Mouse (Mus musculus) common myeloid progenitor, adult 5-6 weeks (primary cell): Measurements from ENCODE around the gene Mgat3. TPM values are rescaled to one million over a fixed set of nuclear protein-coding genes. Genes with fewer than 3 reads are reported as not detected.

Source experiments
- ATAC-seq: replicated peaks from 2 replicates; pipeline ENCODE4 v1.8.0; 2016; ENCODE audit warnings: low read depth, mild to moderate bottlenecking, moderate TSS enrichment, inconsistent platforms; ENCODE audit not compliant: poor library complexity, severe bottlenecking
- total RNA-seq: library from RNA; stranded (forward); fragments of 200-1000, 187-1606 nt; gene quantifications from 2 replicates; pipeline ENCODE4 v1.2.3, GENCODE M21; 2017

The Mgat3 gene
- total RNA-seq, 1 experiment from 2014 or later = not detected

DNA sequence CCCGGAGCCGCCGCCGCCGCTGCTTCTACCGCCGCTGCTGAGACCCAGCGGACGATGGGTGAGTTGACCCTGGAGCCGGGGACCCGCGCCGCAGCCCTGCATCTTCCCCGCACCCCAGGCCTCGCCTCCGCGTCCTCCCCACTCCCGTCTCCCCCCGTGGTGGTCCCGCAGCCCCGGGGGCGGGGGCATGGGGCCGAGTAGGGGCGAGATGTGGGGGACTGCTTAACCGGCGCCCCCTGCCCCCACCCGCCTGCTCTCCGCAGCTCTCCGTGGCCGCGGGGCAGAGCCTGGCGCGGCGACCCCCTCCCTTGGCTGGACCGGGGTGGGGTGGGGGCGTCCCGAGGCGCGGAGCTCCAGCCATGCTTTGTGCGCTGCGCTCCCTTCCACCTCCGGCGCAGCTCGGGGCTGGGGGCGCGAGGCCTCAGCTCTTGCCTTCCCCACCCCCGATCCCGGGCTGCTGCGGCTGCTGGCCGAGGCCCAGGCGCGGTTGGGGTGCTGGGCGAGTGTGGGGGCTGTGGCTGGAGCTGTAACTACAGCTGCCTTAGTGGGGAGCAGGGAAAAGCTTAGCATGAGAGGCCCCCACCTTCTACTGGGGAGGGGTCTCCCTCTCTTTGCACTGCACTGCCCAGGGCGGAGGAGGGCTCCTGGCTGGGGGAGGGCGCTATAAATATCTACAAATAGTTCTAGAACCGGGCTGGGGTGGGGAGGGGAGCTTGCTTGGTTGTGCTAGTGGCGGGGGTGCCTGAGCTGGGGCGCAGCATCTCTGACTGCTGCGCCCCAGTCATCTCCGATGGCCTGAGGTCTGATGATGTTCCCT, 468 bp downstream of the Mgat3 start:
- no peak for ATAC-seq

DNA sequence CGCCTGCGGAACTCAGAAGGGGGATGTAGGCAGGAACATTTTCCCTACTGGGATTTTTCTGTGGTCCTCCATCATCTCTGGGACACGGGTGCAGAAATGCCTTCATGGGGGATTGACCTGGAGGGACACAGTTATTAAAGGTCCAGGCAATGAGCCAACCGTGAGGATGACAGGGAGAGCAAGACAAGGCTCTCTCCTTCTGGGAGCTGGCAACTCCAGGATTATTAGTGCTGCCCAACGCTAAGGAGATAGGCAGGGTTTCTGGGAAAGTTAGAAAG, 1.0 kb downstream of the Mgat3 start:
- no peak for ATAC-seq

GRCm38 (mm10) chr15:80175316-80175715, 1.8 kb downstream of the Mgat3 start:
- no peak for ATAC-seq

GRCm38 (mm10) chr15:80175756-80176155, 2.2 kb downstream of the Mgat3 start:
- ATAC-seq = no peak

DNA sequence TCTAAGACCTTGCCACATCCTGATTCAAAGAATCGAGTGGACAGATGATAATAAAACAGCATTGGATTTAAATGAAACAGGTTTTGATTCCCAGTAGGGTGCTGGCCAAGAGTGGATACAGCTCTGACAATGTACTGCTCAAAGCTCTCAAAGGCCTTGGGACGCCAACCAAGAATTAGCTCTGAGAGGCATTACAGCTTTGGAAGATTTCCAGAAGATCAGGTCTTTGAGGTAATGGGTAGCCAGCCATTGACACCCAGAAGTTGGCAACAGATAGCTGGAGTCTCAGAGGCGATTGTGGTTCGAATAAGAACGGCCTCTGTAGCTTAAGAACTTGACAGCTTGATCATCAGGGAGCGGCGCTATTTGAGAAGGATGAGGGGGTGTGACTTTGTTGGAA, 8.0 kb downstream of the Mgat3 start:
- ATAC-seq = no peak

DNA sequence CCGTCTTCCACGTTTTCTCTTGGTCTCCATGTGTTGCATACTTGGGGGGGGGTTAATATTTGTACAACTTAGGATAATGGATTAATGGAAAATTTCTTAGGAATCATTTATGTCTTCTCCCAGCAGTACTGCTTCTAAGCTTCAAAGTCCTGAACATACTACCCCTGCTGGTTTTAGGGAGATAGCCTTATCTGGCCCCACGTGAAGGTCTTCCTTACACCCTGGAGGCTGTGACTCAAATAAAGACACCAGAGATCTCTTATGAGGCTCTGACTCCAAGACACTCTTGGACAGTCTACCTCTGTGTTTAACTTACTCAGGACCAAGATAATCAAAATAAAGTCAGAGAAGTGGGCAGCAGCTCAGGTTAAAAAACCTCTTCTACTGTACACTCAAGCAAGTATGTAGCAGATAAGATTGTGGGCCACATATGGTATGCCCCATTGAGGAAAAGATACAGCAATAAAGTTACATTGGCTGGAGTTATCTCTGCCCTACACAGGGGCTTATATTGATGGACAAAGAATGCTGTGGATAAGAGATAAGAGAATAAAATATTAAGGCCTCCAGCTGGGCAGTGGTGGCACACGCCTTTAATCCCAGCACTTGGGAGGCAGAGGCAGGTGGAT, 8.7 kb downstream of the Mgat3 start:
- ATAC-seq = no peak

- ATAC-seq = no peak
These were observed 15.4 kb downstream of the Mgat3 start for GRCm38 (mm10) chr15:80188927-80189326.

- no peak for ATAC-seq
These were observed 16.6 kb downstream of the Mgat3 start for GRCm38 (mm10) chr15:80190075-80190474.

- ATAC-seq = no peak
These were observed 18.2 kb downstream of the Mgat3 start for GRCm38 (mm10) chr15:80191585-80192245.

- ATAC-seq = no peak
These were observed 18.7 kb downstream of the Mgat3 start for GRCm38 (mm10) chr15:80192246-80192585.

- ATAC-seq = no peak
These were observed 19.3 kb downstream of the Mgat3 start for GRCm38 (mm10) chr15:80192847-80193246.

- ATAC-seq = no peak
These were observed 26.0 kb downstream of the Mgat3 start for GRCm38 (mm10) chr15:80199556-80199955.

- ATAC-seq = no peak
These were observed 28.7 kb downstream of the Mgat3 start for GRCm38 (mm10) chr15:80202111-80202775.

DNA sequence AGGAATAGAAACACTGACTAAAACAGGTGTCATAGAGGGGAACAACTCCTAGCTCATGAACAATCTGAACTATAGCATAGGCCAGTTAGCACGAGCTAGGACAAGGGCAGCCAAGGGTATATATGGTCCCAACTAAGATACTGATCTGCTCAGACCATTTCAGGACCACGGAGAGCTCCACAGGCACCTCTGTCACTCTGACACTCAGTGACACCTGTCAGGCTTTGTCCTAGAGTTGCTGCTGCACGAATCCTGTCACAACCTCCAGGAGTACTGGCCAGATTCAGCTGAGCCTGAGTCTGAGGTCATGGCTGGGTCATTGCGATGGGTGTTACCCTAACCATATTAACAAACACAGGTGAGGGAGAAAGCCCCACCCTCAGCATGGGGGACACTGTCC, 29.9 kb downstream of the Mgat3 start:
- 0 out of 2 replicates have a peak, but pooled peaks have one; percentile 25 for ATAC-seq

- no peak for ATAC-seq
These were observed 32.6 kb downstream of the Mgat3 start for GRCm38 (mm10) chr15:80206057-80206565.

- no peak for ATAC-seq
These were observed 34.9 kb downstream of the Mgat3 start for GRCm38 (mm10) chr15:80208446-80208845.

GRCm38 (mm10) chr15:80213688-80214087, 40.2 kb downstream of the Mgat3 start:
- ATAC-seq = no peak

DNA sequence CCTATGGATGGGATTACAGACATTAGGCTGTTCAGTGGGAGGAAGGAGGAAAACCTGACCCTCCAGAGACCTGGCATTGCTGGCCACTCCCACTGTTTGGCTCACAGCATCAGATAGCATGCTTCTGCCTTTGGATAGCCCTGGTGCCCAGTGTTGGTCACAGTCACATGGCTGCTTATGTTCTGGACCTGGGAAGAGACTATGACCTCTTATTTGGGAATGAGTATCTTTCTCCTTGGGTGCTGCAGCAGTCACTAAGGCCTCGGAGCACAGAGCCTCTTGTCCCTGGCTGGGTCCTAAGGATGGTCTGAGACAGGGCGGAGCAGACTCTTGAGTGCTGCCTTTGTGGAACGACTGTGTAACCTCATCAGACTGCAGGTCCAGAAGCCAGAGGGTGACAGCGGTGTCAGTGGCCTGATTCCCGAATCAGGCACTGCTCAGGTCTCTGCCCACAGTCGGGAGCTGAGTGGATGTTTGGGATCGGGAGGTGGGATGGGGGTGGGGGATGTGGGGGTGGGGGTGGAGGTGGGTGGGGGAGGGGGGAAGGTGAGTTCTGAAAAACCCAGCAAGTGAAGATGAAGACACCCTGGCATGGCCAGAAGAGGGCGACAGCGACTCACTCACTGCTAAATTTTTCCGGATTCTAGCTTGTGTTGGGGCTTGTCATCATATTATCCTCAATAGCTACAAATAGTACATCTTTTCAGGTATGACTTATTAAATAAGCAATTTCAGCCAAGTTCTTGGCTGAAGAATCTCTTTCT, 42.4 kb downstream of the Mgat3 start:
- no peak for ATAC-seq

- ATAC-seq = 0 out of 2 replicates have a peak, but pooled peaks have one; percentile 16
These were observed 42.9 kb downstream of the Mgat3 start for GRCm38 (mm10) chr15:80216480-80216820.

GRCm38 (mm10) chr15:80217476-80217875, 44.0 kb downstream of the Mgat3 start:
- ATAC-seq = no peak
